Mouse (Mus musculus): Measurements from ENCODE around the gene Pdcd6ip. TPM values are rescaled to one million over a fixed set of nuclear protein-coding genes. Genes with fewer than 3 reads are reported as not detected.
"Not testable (repeated sequence)": the region's sequence is repeated elsewhere in the genome, so short reads cannot be mapped to it uniquely, and the experiment has no call there.

The Pdcd6ip gene
- polyA plus RNA-seq, 1 experiment from 2014 or later = 75.9 TPM

DNA sequence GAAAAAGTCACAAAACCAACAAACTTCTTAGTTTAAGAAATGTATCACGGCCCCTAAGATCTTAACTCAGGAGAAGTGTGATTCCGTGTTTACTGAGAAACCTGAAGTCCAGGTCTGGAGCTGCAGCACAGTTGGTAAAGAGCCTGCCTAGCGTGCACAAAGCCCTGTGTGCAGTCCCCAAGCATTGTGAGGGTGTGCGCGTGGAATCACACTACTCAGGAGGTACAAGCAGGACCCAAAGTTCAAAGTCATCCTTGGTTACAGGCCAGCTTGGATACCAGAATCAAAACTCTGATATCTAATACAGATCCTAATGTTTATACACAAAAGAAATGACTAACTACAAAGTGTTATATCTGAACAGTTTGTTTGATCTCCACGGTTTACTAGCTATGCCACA, 34.3 kb downstream of the Pdcd6ip start:
- Histone ChIP-seq H3K4me3 (no peak overlapping the region), H3K27ac (no peak overlapping the region), H3K4me2 (no peak overlapping the region), H3K9ac (no peak overlapping the region), H3K4me1 (no peaks in the 10 kb centered on the region), H3K9me3 (no peaks in the 10 kb centered on the region), H3K27me3 (no peaks in the 10 kb centered on the region), H3K36me3 (peaks cover 68% of the 10 kb centered on the region)
- WGBS = 87% methylated on average over 6 of the region's 6 CpGs
- ATAC-seq (ENCODE audit: borderline replicate concordance, extremely low read depth, low FRiP score, low TSS enrichment) = no peak

DNA sequence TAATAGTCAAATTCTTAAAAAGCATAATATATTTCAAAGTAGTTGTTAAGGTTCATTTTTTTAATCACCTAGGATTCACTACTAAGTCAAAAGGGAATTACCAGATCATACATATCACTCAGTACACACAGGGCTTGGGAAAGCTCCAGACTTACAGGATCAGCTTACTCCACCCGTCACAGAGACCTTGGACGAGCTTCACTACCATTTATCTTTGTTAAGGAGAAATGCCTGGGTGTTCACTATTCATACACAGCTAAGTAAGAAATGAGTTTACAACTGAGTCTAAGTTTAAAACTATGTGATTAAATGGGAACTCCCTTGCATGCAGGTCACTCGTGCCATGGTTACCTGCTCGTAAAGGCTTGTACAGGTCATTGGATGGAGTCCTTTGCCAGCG, 35.7 kb downstream of the Pdcd6ip start:
- Histone ChIP-seq H3K4me3 (no peak overlapping the region), H3K27ac (no peak overlapping the region), H3K9me3 (no peaks in the 10 kb centered on the region), H3K4me2 (no peak overlapping the region), H3K27me3 (no peaks in the 10 kb centered on the region), H3K9ac (no peak overlapping the region), H3K36me3 (peaks cover 71% of the 10 kb centered on the region), H3K4me1 (no peaks in the 10 kb centered on the region)
- ATAC-seq (ENCODE audit: borderline replicate concordance, extremely low read depth, low FRiP score, low TSS enrichment) = no peak
- 85% methylated on average over 5 of the region's 5 CpGs for WGBS

DNA sequence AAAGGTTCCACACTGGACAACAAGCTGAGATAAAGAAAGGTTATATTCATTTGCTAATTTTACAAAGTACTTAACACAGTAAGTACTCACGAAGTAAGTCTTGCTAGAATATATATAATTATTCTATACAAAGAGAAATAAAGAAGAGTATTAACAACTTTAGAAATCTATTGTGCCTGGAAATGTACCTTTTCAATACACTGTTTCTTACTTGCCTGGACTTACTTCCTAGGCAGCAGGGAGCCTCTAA, 37.3 kb downstream of the Pdcd6ip start:
- whole genome bisulfite sequencing = 86% methylated on average over 1 of the region's 1 CpGs
- no peak for ATAC-seq (ENCODE audit: borderline replicate concordance, extremely low read depth, low FRiP score, low TSS enrichment)

DNA sequence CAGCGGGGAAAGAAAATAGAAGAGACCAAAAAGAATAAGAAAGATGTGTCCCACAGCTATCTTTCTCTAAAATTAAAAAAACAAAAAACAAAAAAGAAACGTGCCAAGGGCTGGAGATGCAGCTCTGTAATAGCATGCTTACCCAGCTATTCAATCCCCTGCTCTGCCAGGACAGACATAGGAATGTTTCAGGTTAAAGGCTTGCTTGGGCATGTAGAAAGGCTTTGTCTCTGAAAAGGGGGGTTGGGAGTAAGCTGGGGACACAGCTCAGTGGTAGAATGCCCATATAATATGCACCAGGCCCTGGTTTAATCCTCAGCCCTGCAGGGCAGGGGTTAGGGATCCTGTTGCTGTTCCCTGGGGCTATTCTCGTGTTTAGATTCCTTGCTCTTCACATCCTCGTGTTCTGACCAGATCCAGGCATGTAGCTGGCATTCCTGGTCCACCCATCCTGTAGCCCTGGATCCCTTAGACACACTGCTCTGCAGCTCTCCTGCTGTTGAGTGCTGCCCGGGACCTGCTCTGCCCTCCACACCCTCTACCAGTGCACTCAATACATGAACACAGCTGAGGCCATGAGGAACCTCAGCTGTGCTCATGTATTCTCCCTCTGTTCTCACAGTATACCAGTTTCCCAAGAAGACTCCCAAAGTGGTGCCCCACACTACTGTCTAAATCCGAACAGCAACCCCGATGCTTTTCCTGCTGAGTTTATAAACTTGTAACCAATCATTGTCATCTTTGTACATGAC, 37.8 kb downstream of the Pdcd6ip start:
- no peak overlapping the region for H3K27ac ChIP-seq
- no peaks in the 10 kb centered on the region for H3K9me3 ChIP-seq
- no peaks in the 10 kb centered on the region for H3K4me1 ChIP-seq
- 89% methylated on average over 7 of the region's 7 CpGs for WGBS
- no peaks in the 10 kb centered on the region for H3K27me3 ChIP-seq
- no peak for ATAC-seq (ENCODE audit: borderline replicate concordance, extremely low read depth, low FRiP score, low TSS enrichment)
- H3K36me3 ChIP-seq = peaks cover 74% of the 10 kb centered on the region
- no peak overlapping the region for H3K4me2 ChIP-seq
- H3K9ac ChIP-seq = no peak overlapping the region
- no peak overlapping the region for H3K4me3 ChIP-seq

More for the DNA sequence above, 37.3 kb downstream of the Pdcd6ip start:
- Histone ChIP-seq H3K9ac (no peak overlapping the region), H3K4me2 (no peak overlapping the region), H3K4me1 (no peaks in the 10 kb centered on the region), H3K4me3 (no peak overlapping the region), H3K9me3 (no peaks in the 10 kb centered on the region), H3K27me3 (no peaks in the 10 kb centered on the region), H3K27ac (no peak overlapping the region), H3K36me3 (peaks cover 73% of the 10 kb centered on the region)

DNA sequence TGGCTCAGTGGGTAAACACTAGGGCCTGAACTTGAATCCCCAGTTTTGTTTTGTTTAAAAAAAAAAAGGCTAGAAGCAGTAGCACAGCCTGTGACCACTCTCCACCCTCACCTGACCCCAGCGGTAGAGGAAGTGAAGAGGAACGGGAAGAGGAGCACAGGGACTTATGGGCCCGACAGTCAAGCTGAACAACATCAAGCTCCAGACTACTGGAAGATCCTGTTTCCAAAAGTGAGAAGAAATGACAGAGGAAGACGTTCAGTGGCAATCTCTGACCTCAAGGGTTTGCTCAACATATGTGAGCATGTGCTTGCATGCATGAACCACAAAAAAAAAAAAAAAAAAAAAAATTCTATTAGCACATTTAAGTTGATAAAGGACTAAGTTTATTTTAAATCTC, 44.6 kb downstream of the Pdcd6ip start:
- Histone ChIP-seq H3K27ac (no peak overlapping the region), H3K36me3 (peaks cover 71% of the 10 kb centered on the region), H3K9me3 (no peaks in the 10 kb centered on the region), H3K4me3 (no peak overlapping the region), H3K9ac (no peak overlapping the region), H3K4me2 (no peak overlapping the region), H3K27me3 (no peaks in the 10 kb centered on the region), H3K4me1 (no peaks in the 10 kb centered on the region)
- ATAC-seq (ENCODE audit: borderline replicate concordance, extremely low read depth, low FRiP score, low TSS enrichment) = no peak
- 69% methylated on average over 4 of the region's 4 CpGs for WGBS

DNA sequence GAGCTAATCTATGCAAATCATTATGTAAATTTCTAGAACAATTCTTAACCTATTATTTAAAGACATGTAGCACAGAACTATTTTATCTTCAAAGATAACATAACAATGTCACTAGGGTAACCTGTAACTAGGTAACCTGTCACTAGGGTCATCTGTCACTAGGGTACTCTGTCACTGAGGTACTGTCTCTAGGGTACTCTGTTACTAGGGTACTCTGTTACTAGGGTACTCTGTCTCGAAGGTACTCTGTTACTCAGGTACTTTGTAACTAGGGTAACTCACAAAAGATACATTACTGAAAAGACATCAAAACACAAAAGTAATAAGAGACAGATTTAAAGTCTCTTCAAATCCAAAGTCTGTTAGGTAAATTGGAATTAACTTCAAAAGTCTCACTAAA, 50.2 kb downstream of the Pdcd6ip start:
- Histone ChIP-seq H3K27ac (no peak overlapping the region), H3K36me3 (peaks cover 65% of the 10 kb centered on the region), H3K9me3 (no peaks in the 10 kb centered on the region), H3K4me2 (no peak overlapping the region), H3K4me1 (no peaks in the 10 kb centered on the region), H3K9ac (no peak overlapping the region), H3K27me3 (no peaks in the 10 kb centered on the region), H3K4me3 (no peak overlapping the region)
- WGBS = 88% methylated on average over 1 of the region's 1 CpGs
- ATAC-seq (ENCODE audit: borderline replicate concordance, extremely low read depth, low FRiP score, low TSS enrichment) = no peak

DNA sequence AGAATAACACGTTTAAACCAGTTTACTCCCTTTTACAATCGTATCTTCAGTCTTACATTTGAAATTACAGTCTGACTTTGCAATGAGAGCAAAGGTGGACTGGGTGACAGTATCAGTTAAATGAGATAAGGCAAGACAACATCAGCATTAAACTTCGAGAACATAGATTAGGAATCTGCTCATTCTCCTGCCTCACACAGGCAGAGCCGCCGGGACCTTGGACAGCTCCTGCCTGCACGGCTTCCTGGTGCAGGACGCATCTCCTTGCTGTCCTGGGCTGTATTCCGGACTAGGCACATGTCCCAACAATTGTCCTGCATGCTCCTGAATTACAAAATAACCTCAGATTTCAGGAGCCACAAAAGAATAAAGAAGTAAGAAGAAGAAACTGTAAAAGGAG, 54.5 kb downstream of the Pdcd6ip start:
- Histone ChIP-seq H3K4me1 (no peaks in the 10 kb centered on the region), H3K36me3 (peaks cover 38% of the 10 kb centered on the region)
- ATAC-seq (ENCODE audit: borderline replicate concordance, extremely low read depth, low FRiP score, low TSS enrichment) = no peak

DNA sequence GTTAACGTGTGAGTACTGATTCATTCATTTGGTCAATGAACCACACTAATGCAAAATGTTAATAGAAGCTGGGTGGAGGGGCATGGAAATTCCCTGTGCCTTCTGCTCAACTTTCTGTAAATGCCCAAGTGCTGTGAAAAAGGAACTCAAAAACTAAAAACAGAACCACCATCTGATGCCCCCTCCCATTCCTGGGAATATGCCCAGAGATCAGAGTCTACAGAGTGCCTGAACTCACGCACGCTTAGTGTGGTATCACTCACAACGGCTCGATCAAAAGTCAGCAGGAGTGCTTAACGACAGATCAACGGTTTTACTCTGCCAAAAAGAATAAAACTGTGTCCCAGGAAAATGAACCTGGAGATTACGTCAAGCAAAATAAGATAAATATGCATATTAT, 57.3 kb downstream of the Pdcd6ip start:
- 85% methylated on average over 8 of the region's 8 CpGs for WGBS

More for the DNA sequence above, 54.5 kb downstream of the Pdcd6ip start:
- Histone ChIP-seq H3K27me3 (no peaks in the 10 kb centered on the region), H3K4me2 (no peak overlapping the region), H3K9ac (no peak overlapping the region), H3K4me3 (no peak overlapping the region), H3K9me3 (no peaks in the 10 kb centered on the region), H3K27ac (no peak overlapping the region)
- WGBS = 63% methylated on average over 8 of the region's 8 CpGs

DNA sequence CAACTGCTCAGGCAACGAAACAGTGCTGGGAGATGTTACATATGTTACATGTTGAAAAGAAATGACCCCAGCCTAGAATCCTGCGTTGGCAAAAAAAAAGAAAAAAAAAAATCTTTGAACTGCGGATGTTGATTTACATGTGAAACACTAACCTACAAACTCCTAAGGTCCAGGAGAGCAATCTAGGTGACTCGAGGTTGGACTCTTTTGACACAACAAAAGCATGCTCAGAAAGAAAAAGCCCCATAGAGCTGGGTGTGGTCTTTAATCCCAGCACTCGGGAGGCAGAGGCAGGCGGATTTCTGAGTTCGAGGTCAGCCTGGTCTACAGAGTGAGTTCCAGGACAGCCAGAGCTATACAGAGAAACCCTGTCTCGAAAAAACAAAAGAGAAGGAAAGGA, 58.8 kb downstream of the Pdcd6ip start:
- not testable (repeated sequence) for H3K9me3 ChIP-seq; H3K9ac ChIP-seq; H3K27me3 ChIP-seq; H3K4me2 ChIP-seq; H3K4me1 ChIP-seq; H3K36me3 ChIP-seq; H3K4me3 ChIP-seq; H3K27ac ChIP-seq; ATAC-seq (ENCODE audit: borderline replicate concordance, extremely low read depth, low FRiP score, low TSS enrichment)
- WGBS = 78% methylated on average over 8 of the region's 8 CpGs

More for the DNA sequence above, 57.3 kb downstream of the Pdcd6ip start:
- H3K4me2 ChIP-seq = no peak overlapping the region
- no peak overlapping the region for H3K4me3 ChIP-seq
- no peak overlapping the region for H3K9ac ChIP-seq
- no peaks in the 10 kb centered on the region for H3K9me3 ChIP-seq
- peaks cover 16% of the 10 kb centered on the region for H3K36me3 ChIP-seq
- no peak overlapping the region for H3K27ac ChIP-seq
- H3K27me3 ChIP-seq = no peaks in the 10 kb centered on the region
- no peak for ATAC-seq (ENCODE audit: borderline replicate concordance, extremely low read depth, low FRiP score, low TSS enrichment)
- no peaks in the 10 kb centered on the region for H3K4me1 ChIP-seq

DNA sequence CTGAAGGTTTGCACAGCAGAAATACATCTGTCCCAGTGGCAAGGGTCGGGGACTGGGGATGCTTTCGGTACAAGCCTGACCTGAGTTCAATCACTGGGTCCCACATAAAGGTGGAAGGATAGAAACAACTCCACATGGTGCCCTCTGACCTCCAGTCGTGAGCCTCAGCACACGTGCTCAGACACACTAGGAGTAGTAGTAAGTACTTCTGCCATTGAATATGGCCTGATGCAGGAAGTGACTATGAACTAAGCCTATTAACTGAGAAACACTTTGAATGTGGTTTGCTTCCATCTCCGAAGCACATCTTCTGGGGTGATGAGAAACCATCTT, 62.3 kb downstream of the Pdcd6ip start:
- no peak overlapping the region for H3K4me3 ChIP-seq
- H3K9ac ChIP-seq = no peak overlapping the region
- no peak for ATAC-seq (ENCODE audit: borderline replicate concordance, extremely low read depth, low FRiP score, low TSS enrichment)
- H3K4me1 ChIP-seq = no peaks in the 10 kb centered on the region
- WGBS = 32% methylated on average over 5 of the region's 5 CpGs
- H3K27ac ChIP-seq = no peak overlapping the region
- no peaks in the 10 kb centered on the region for H3K36me3 ChIP-seq
- no peaks in the 10 kb centered on the region for H3K27me3 ChIP-seq
- H3K4me2 ChIP-seq = no peak overlapping the region
- no peaks in the 10 kb centered on the region for H3K9me3 ChIP-seq

DNA sequence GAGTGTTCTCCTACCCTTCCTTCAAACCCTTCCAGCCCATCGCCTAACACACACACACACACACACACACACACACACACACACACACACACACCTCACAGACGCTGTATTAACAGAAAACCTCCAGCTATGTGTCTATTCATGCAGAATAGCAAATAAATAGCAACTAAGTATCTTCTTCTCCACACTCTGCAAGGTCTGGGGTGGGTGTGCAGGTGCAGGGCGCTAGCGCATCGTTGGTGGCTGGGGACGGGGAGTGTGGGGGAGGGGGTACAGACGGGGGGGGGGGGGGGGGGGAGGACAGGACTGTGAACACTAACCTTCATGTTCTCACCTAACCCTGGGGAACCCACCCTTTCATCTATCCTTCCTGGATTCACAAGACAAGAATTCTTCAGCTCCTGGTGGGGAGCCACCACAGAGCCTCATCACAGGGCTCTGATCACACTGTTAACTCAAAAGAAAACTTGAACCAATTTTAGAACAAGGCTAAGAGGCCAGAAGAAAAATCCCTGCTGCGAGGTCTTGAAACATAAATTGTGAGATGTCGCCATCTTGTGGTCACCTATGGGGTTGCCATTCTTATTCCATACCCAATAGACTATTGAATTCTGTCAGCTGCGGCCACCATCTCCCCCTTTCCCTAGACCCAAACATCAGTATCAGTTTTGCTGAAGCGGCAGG, 62.8 kb downstream of the Pdcd6ip start:
- H3K9me3 ChIP-seq = no peaks in the 10 kb centered on the region
- 18% methylated on average over 9 of the region's 11 CpGs for WGBS
- ATAC-seq (ENCODE audit: borderline replicate concordance, extremely low read depth, low FRiP score, low TSS enrichment) = no peak
- no peaks in the 10 kb centered on the region for H3K36me3 ChIP-seq
- no peak overlapping the region for H3K27ac ChIP-seq
- H3K4me3 ChIP-seq = no peak overlapping the region
- H3K9ac ChIP-seq = no peak overlapping the region
- no peak overlapping the region for H3K4me2 ChIP-seq
- no peaks in the 10 kb centered on the region for H3K4me1 ChIP-seq
- no peaks in the 10 kb centered on the region for H3K27me3 ChIP-seq

DNA sequence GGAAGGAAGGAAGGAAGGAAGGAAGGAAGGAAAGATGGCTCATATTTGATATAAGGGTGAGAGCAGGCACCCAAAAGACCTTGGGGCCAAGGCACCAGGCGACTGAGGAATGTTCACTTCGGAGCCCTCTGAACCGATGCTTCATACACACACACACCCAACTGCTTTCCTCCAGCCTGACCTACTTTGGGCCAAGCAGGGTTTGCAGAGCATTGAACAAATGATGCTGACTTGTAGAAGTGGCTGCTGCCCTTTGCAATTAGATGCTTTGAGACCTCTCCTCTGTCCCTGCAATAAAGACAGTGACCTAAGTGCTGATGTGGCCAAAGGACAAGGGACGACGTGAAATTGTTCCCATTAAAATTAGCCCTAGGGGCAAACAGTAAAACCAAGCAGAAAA, 63.4 kb downstream of the Pdcd6ip start:
- Histone ChIP-seq H3K9me3 (no peaks in the 10 kb centered on the region), H3K36me3 (no peaks in the 10 kb centered on the region), H3K4me3 (no peak overlapping the region), H3K4me2 (no peak overlapping the region), H3K27me3 (no peaks in the 10 kb centered on the region), H3K9ac (no peak overlapping the region), H3K4me1 (no peaks in the 10 kb centered on the region), H3K27ac (no peak overlapping the region)
- WGBS = 64% methylated on average over 5 of the region's 5 CpGs
- no peak for ATAC-seq (ENCODE audit: borderline replicate concordance, extremely low read depth, low FRiP score, low TSS enrichment)

DNA sequence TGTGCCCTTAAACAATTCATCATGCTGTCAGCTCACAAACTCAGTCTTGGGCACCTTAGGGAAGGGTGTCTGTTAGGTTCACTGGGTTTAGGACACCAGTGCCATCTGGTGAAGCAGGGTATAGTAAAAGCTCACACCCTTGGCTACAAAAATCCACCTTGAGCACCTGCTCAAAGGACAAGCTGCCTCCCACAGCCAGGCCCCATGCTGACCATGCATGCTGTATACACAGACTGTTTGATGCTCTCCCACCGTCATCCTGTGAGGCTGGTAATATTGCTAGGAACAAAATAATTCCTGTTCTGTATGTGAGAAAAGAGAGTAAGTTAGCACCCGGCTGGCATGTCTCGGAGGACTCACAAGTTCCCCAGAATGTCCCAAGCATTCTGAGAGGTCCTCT, 64.0 kb downstream of the Pdcd6ip start:
- no peak overlapping the region for H3K9ac ChIP-seq
- H3K4me1 ChIP-seq = no peaks in the 10 kb centered on the region
- H3K9me3 ChIP-seq = no peaks in the 10 kb centered on the region
- H3K27ac ChIP-seq = no peak overlapping the region
- ATAC-seq (ENCODE audit: borderline replicate concordance, extremely low read depth, low FRiP score, low TSS enrichment) = no peak
- no peak overlapping the region for H3K4me2 ChIP-seq
- no peaks in the 10 kb centered on the region for H3K36me3 ChIP-seq
- H3K27me3 ChIP-seq = no peaks in the 10 kb centered on the region
- no peak overlapping the region for H3K4me3 ChIP-seq
- WGBS = 79% methylated on average over 3 of the region's 3 CpGs
